Mouse (Mus musculus): ENCODE data around the gene Zfp385b.

Zfp385b gene

GRCm38 (mm10) chr2:77586581-77587360 lies 232.7 kb downstream of the Zfp385b start:
- DNase-seq: no peak

DNA sequence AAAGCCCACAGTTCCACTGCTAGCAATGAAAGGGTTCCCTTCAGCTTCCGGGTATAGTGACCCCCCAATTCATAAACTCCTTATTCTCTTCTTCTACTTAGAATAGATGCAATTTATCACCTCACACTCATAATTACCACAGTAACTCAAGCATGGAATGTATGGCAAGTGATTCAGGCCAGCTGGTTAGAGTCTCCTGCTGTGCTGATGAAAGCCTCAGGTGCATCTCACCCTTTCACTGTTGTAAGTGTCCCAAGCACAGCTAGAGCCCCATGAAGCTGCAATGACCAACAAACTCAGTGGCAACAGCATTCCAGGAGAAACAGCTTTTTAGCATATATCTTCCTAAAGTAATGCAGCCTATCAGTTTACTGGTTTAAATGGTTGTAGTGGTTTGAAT lies 235.9 kb downstream of the Zfp385b start:
- DNase-seq: no peak

DNA sequence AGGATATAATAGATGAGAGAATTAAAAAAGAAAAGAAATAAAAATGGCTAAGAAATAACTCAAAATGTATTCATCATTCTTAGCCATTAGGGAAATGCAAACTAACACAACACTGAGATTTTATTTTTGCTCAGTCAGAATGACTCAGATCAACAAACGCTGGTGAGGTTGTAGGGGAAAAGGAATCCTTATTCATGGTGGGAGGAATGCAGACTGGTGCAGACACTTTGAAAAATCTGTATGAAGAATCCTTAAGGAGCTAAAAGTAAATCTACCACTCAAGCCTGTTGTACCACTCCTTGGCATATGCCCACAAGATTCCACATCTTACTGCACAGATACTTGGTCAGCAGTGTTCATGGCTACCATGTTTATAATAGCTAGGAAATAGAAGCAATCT lies 242.9 kb downstream of the Zfp385b start:
- DNase-seq: no peak

DNA sequence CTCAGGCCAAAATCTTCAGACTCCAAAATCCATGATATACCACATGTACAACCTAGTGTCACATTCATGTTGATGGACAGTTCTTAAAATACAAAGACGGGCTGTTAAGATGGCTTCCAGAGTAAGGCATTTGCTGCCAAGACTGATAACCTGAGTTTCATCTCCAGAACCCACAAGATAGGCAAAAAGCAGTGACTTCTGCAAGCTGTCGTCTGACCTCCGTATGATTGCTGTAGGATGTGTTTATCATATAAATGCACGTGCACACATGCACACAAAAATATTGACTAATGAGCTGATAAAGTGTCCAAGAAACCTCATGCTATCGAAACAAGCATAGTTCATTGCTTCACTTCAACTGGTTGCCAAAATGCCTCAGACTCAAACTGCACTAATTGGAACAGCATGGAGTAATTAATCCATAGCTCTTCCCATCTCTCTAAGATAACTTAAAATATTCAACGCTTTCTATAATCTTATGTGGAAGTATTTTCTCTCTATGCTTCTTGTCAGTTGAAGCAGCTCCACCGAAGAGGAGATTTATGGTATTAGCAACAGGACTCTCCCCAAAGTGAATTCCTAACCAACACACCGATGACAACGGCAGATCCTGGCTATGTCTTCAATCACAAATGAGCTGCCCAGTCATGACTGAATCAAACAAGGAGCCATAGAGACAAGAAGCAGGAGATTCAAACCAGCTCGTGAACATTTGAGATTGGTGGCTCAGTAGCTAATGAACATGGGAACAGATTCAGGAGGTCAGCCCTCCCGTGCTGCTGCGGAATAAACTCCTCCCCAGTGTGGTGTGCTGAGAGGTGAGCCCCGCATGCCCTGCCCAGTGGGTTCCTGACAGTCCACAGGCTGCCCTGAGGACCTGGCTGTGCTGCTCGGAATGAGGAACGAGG lies 251.7 kb downstream of the Zfp385b start:
- DNase-seq: no peak

DNA sequence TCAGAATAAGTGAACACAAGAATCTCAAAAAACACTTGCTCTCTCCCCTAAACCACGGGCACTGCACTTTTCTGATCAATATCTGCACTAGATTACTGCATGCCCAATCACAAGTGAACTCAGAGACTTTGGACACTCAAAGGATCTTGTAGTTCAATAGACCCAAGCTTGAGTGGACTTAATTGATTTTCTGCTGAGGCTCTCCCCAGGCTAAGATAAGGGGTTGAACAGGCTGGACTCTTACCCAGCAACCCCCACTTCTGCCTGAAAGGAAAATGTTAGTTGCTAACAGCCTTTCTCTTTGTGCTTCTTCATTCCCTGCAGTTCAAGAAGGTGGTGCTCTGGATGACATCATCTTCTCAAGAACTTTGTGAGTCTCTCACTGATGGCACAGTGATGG lies 255.7 kb downstream of the Zfp385b start:
- DNase-seq: no peak

DNA sequence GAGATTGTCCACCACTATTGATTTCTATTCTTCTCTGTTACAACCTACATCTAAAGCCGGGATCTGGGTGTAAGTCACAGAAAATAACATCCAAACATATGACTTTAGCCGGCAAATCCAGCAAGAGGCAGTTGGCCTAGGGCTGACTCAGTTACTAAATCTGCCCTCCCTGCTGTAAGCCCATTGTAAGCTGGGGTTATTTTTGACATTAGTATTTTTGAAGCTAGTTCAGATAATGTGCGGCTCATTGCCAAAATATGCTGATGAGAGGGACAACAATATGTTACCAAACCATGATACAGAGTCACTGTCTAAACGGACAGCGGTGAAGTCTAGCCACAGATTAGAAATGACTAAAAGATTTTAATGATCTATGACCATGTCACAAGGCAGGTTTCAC lies 257.5 kb downstream of the Zfp385b start:
- DNase-seq: no peak

DNA sequence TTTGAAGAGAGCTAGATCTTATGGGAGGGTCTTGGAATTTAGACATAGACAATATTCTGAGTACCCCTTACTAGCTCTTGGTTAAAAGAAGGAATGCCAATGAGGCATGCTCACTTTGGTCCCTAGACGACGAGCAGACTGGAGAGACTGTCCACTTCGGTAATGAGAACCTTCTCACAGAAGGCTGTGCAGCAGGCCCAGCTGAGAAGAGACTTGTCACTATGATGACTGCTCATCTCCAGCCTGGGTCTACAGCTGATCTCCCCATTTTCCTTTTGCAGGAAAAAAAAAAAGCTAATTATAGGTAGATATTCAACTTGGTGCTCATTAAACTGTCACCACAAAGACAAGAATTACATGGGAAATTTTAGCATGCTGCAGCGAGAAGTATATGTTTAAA lies 262.5 kb downstream of the Zfp385b start:
- no peak for DNase-seq

DNA sequence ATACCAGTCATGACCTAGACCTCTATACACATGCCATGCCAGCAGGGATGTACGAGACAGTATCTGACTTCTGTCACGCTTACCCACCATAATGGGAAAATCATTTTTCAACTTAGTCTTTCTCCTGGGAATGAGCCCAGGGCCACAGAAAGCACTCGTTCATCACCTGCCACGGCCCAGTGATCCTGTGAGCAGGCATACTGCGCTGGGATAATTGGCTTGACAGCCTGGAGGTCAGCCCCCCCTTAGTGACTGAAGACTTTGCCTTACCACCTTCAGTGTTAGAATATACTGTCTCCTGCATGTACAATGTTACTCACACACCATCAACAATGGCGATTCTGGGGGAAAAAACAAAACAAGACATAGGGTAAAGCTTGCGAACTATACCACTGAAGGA lies 263.5 kb downstream of the Zfp385b start:
- DNase-seq: no peak

- DNase-seq: no peak
Observed at GRCm38 (mm10) chr2:77552675-77553074, 266.8 kb downstream of the Zfp385b start.

DNA sequence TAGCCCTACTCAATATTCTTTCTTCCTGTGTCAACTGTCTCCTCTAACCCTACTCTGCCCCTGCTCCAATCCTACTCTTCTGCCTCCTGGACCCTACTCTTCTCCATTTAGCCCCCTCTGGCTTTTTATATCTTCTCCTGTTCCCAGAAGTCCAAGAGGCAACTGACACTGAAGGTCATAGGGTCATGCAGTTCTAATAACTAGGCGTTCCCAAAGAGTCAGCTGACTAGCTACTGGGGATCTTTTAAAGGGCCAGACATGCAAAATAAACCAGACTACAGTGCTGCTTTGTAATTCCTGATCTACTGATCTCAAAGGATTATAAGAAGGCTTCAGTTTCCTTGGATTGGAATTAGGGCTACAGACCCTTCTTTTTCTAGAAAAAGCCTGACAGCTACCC lies 276.1 kb downstream of the Zfp385b start:
- DNase-seq: no peak

GRCm38 (mm10) chr2:77542605-77543004 lies 276.8 kb downstream of the Zfp385b start:
- DNase-seq: no peak

DNA sequence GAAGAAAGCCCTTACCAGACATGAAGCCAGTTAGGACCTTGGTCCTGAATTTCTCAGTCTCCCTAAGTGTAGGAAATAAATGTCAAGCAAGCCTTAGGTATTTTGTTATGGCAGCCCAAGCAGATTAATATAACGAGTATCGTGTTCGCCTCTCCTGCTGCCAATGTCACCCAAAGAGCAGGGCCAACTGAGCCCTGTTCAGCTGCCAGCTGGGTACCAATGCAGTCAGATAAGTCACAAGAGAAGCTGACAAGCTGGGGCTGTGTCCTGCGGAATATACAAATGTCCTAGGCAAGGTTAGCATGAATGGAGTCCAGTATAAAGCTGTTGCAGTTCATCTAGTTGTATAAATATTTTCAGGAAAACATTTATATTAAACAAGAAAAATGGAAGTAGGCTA lies 277.8 kb downstream of the Zfp385b start:
- no peak for DNase-seq

GRCm38 (mm10) chr2:77540860-77541259 lies 278.6 kb downstream of the Zfp385b start:
- DNase-seq: no peak

GRCm38 (mm10) chr2:77536556-77536955 lies 282.9 kb downstream of the Zfp385b start:
- DNase-seq: no peak

DNA sequence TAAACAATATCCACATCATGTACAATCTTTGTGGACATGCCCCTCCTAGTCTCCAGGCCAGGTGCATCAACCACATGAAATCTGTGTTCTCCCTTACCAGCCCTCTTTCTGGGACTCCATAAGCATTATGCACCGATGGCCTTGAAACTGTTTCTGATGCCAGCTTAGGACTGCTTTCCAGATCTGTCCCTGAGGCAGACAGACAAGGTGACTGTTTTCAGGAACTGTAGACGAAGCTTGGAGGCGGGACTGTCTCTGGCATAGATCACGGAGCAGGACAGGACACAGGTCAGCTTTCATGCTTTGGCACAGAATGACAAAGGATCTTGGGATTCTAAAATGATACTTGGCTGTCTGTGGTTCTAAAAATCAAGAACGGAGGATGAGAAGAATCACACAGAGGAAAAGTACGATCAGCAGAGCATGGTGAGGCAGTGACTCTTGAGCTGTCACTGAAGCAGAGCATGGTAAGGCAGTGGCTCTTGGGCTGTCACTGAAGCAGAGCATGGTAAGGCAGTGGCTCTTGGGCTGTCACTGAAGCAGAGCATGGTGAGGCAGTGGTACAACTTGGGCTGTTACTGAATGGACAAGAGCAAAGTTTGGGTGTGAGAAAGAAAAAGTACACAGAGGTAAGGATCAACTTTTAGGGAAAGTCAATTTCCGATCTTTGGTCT lies 291.2 kb downstream of the Zfp385b start:
- DNase-seq: no peak

- no peak for DNase-seq
Observed at GRCm38 (mm10) chr2:77527616-77528015, 291.8 kb downstream of the Zfp385b start.

GRCm38 (mm10) chr2:77526803-77527202 lies 292.6 kb downstream of the Zfp385b start:
- DNase-seq: no peak

GRCm38 (mm10) chr2:77526301-77526700 lies 293.1 kb downstream of the Zfp385b start:
- no peak for DNase-seq

DNA sequence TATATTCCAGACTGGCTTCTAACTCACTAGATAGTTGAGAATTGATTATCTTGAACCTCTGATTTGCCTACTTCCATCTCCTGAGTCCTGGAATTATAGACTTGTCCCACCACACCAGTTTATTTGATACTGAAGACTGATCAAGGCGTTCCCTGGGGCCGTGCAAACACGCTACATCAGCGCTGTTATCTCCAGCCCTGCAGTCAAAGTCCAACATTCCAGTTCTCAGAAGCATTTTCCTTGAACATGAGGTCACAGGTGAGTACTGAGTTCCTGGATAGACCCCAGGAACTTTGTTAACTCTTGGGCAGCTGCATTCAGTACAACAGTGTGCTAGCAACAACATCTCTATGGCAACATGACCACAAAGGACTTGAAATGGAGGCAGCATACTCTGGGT lies 297.2 kb downstream of the Zfp385b start:
- DNase-seq: no peak

- DNase-seq: peak; percentile 52
Observed at GRCm38 (mm10) chr2:77519341-77519740, 300.1 kb downstream of the Zfp385b start.

- peak; percentile 48 for DNase-seq
Observed at GRCm38 (mm10) chr2:77518693-77519092, 300.7 kb downstream of the Zfp385b start.

- no peak for DNase-seq
Observed at GRCm38 (mm10) chr2:77516606-77517005, 302.8 kb downstream of the Zfp385b start.

DNA sequence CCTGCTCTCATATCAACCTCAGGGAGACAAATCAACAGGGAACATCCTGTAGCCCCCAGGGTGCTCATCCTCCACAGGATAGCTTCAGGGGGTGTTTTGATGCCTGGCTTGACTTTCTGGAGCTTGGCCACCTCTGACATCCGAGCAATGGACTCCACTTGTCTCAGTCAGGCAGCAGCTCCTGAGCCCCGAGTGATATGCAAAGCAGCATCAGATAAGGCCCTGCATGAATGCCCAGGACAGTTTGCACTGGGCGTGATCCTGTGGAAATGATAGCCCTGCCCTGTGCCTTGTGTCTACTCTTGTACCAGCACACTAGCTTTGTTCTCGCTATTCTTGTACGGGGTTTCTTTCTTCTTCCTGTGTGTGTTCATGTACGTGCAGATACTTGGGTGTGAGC lies 303.8 kb downstream of the Zfp385b start:
- no peak for DNase-seq

GRCm38 (mm10) chr2:77515011-77515410 lies 304.4 kb downstream of the Zfp385b start:
- no peak for DNase-seq
